Mouse (Mus musculus) megakaryocyte, embryonic 14.5 days (primary cell): Measurements from ENCODE around the gene Hoxd11. TPM values are rescaled to one million over a fixed set of nuclear protein-coding genes. Genes with fewer than 3 reads are reported as not detected.

Source experiments
- H3K27me3 ChIP-seq: replicated peaks from 2 replicates; pipeline ENCODE3; 2012; ENCODE audit warnings: inconsistent platforms
- H3K36me3 ChIP-seq: replicated peaks from 2 replicates; pipeline ENCODE3; 2012; ENCODE audit warnings: low read length, inconsistent platforms, mixed read lengths
- H3K4me1 ChIP-seq: 2 replicates; pipeline ENCODE4 v1.6.1; 2012; ENCODE audit warnings: inconsistent platforms
- H3K4me3 ChIP-seq: replicated peaks from 2 replicates; pipeline ENCODE3; 2012; ENCODE audit warnings: moderate library complexity, mild to moderate bottlenecking, inconsistent platforms
- H3K9me3 ChIP-seq: 2 replicates; pipeline ENCODE4 v1.6.1; 2012; ENCODE audit warnings: inconsistent platforms
- FLI1 ChIP-seq: IDR thresholded peaks from 2 replicates; pipeline ENCODE4 v1.6.1; 2012; ENCODE audit warnings: low read length, inconsistent platforms, mixed read lengths
- GATA1 ChIP-seq: IDR thresholded peaks from 3 replicates; pipeline ENCODE4 v1.6.1; 2012; ENCODE audit warnings: mixed read lengths, low read length, inconsistent platforms, borderline replicate concordance
- polyA plus RNA-seq: library from polyadenylated mRNA; stranded (reverse); fragments of >175 nt; gene quantifications from 2 replicates; pipeline ENCODE4 v1.2.3, GENCODE M21; 2012; ENCODE audit warnings: low replicate concordance; ENCODE audit not compliant: insufficient read depth

The Hoxd11 gene
- polyA plus RNA-seq, 1 experiment = not detected

GRCm38 (mm10) chr2:74728303-74728680, 48.9 kb downstream of the Hoxd11 start:
- H3K27me3 ChIP-seq = peaks cover 92% of the 10 kb centered on the region
- H3K4me1 ChIP-seq = peaks cover 6% of the 10 kb centered on the region; the same call in 1 of the 2 replicates
- no peaks in the 10 kb centered on the region for H3K36me3 ChIP-seq
- TF ChIP-seq GATA1 = no peak
- TF ChIP-seq FLI1 = no peak
- H3K4me3 ChIP-seq = no peak overlapping the region
- H3K9me3 ChIP-seq = no peaks in the 10 kb centered on the region

GRCm38 (mm10) chr2:74730331-74730730, 51.0 kb downstream of the Hoxd11 start:
- H3K4me3 ChIP-seq = no peak overlapping the region
- H3K9me3 ChIP-seq = no peaks in the 10 kb centered on the region
- no peaks in the 10 kb centered on the region for H3K36me3 ChIP-seq
- peaks cover 6% of the 10 kb centered on the region for H3K4me1 ChIP-seq
- peaks cover 90% of the 10 kb centered on the region for H3K27me3 ChIP-seq
- TF ChIP-seq FLI1 (no peak), GATA1 (no peak)

GRCm38 (mm10) chr2:74731055-74731454, 51.7 kb downstream of the Hoxd11 start:
- Histone ChIP-seq H3K27me3 (peaks cover 91% of the 10 kb centered on the region), H3K4me1 (peaks cover 12% of the 10 kb centered on the region), H3K4me3 (no peak overlapping the region), H3K36me3 (no peaks in the 10 kb centered on the region), H3K9me3 (no peaks in the 10 kb centered on the region)
- TF ChIP-seq GATA1 (no peak), FLI1 (no peak)

GRCm38 (mm10) chr2:74731799-74732512, 52.6 kb downstream of the Hoxd11 start:
- H3K9me3 ChIP-seq = no peaks in the 10 kb centered on the region; the same call in 1 of the 2 replicates
- peaks cover 91% of the 10 kb centered on the region for H3K27me3 ChIP-seq
- no peak overlapping the region for H3K4me3 ChIP-seq
- TF ChIP-seq GATA1 = no peak
- TF ChIP-seq FLI1 = no peak
- no peaks in the 10 kb centered on the region for H3K36me3 ChIP-seq
- H3K4me1 ChIP-seq = peaks cover 17% of the 10 kb centered on the region

- no peak for TF ChIP-seq FLI1
- no peak for TF ChIP-seq GATA1
- Histone ChIP-seq H3K36me3 (no peaks in the 10 kb centered on the region), H3K27me3 (peaks cover 91% of the 10 kb centered on the region), H3K9me3 (no peaks in the 10 kb centered on the region; the same call in 1 of the 2 replicates), H3K4me3 (peak overlapping the region; percentile 14), H3K4me1 (peaks cover 17% of the 10 kb centered on the region)
These were observed 53.4 kb downstream of the Hoxd11 start for GRCm38 (mm10) chr2:74732513-74733316.

GRCm38 (mm10) chr2:74733317-74733661, 53.9 kb downstream of the Hoxd11 start:
- peaks cover 17% of the 10 kb centered on the region for H3K4me1 ChIP-seq
- peaks cover 91% of the 10 kb centered on the region for H3K27me3 ChIP-seq
- peaks cover 3% of the 10 kb centered on the region for H3K9me3 ChIP-seq
- TF ChIP-seq GATA1 (no peak), FLI1 (no peak)
- H3K4me3 ChIP-seq = no peak overlapping the region
- H3K36me3 ChIP-seq = no peaks in the 10 kb centered on the region

- Histone ChIP-seq H3K9me3 (peaks cover 5% of the 10 kb centered on the region), H3K27me3 (peaks cover 92% of the 10 kb centered on the region), H3K4me1 (peaks cover 17% of the 10 kb centered on the region), H3K36me3 (no peaks in the 10 kb centered on the region), H3K4me3 (no peak overlapping the region)
- TF ChIP-seq FLI1 (no peak), GATA1 (no peak)
These were observed 54.4 kb downstream of the Hoxd11 start for GRCm38 (mm10) chr2:74733765-74734164.

- H3K4me3 ChIP-seq = no peak overlapping the region
- TF ChIP-seq GATA1 (no peak), FLI1 (no peak)
- H3K27me3 ChIP-seq = peaks cover 94% of the 10 kb centered on the region
- H3K36me3 ChIP-seq = no peaks in the 10 kb centered on the region
- H3K9me3 ChIP-seq = peaks cover 5% of the 10 kb centered on the region
- H3K4me1 ChIP-seq = peaks cover 17% of the 10 kb centered on the region
These were observed 55.1 kb downstream of the Hoxd11 start for GRCm38 (mm10) chr2:74734451-74734850.

GRCm38 (mm10) chr2:74734996-74735811, 55.8 kb downstream of the Hoxd11 start:
- Histone ChIP-seq H3K4me3 (no peak overlapping the region), H3K4me1 (peaks cover 18% of the 10 kb centered on the region), H3K27me3 (peaks cover 97% of the 10 kb centered on the region), H3K9me3 (peaks cover 6% of the 10 kb centered on the region), H3K36me3 (no peaks in the 10 kb centered on the region)
- no peak for TF ChIP-seq FLI1
- no peak for TF ChIP-seq GATA1
